Mouse (Mus musculus): ENCODE data around the gene Olfr1358. TPM values are rescaled to one million over a fixed set of nuclear protein-coding genes. Genes with fewer than 3 reads are reported as not detected.

The Olfr1358 gene
- polyA plus RNA-seq, 1 experiment = not detected

DNA sequence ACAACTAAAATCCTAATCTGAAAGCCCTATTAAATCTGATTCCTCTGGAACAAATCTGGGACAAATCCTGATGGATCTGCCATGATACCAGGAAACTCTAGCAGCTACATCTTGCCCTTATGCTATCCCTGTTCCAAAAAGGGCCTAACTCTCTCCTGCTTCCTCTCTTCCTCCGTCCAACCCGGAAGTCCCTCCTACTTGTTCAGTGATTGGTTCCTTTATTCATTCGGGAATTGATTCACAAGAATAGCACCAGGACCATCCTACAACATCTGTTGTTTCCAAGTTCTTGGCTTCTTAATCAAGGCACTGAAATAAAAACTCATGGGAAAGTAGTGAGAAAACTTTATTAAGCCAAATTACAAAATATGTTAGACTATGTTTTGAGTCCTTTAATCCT lies 52.0 kb downstream of the Olfr1358 start:
- no peak for TF ChIP-seq TCF3 (IDR thresholded peaks at IDR 0.05; ENCODE audit: insufficient read length, low read depth)
- TF ChIP-seq POLR2AphosphoS2 (IDR thresholded peaks at IDR 0.05; ENCODE audit: insufficient read length, low read depth) = peak; percentile 30
- no peak for TF ChIP-seq REST (IDR thresholded peaks at IDR 0.05; ENCODE audit: insufficient read depth, insufficient read length)
- no peak for TF ChIP-seq MYOD1 (IDR thresholded peaks at IDR 0.05; ENCODE audit: control insufficient read depth in 1 of 3, insufficient read length in 2 of 3, low read depth in 2 of 3)
- TF ChIP-seq CEBPB (IDR thresholded peaks at IDR 0.05; ENCODE audit: insufficient read depth, poor library complexity, severe bottlenecking) = no peak
- TF ChIP-seq MYOG (IDR thresholded peaks at IDR 0.05; ENCODE audit: control insufficient read depth in 1 of 3, insufficient read depth in 1 of 3, insufficient read length in 2 of 3, low read depth in 2 of 3) = no peak
- TF ChIP-seq MAX (IDR thresholded peaks at IDR 0.05; ENCODE audit: low read depth) = no peak
- Histone ChIP-seq H3K36me3 (ENCODE audit: control insufficient read depth, insufficient read depth) (no peaks in the 10 kb centered on the region), H3ac (ENCODE audit: control insufficient read depth, insufficient read length) (no peak overlapping the region), H3K4me2 (ENCODE audit: low read depth) (peak overlapping the region; percentile 93), H3K27me3 (ENCODE audit: control insufficient read depth, insufficient read depth, insufficient read length) (no peaks in the 10 kb centered on the region), H3K4me3 (peak overlapping the region; percentile 7), H3K79me2 (ENCODE audit: control insufficient read depth, insufficient read depth) (no peaks in the 10 kb centered on the region)

DNA sequence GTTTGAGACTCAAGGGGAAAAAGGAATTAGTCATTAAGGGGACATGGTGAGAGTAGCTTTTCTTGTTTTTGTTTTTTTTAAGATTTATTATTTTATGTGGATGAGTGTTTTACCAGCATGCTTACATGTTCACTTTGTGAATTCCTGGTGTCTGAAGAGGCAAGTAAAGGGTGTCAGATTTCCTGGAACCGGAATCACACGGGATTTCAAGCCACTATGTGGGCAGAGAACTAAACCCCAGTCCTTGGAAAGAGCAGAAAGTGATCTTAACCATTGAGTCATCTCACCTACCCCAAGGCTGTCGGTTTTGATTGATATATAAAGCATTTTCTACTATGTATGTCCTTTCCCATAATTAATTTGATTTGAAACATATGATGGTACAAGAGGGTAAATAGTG lies 52.5 kb downstream of the Olfr1358 start:
- H3K4me3 ChIP-seq = no peak overlapping the region
- TF ChIP-seq CEBPB (IDR thresholded peaks at IDR 0.05; ENCODE audit: insufficient read depth, poor library complexity, severe bottlenecking) = no peak
- TF ChIP-seq USF1 (IDR thresholded peaks at IDR 0.05; ENCODE audit: low read depth) = no peak
- no peak for TF ChIP-seq MYOG (IDR thresholded peaks at IDR 0.05; ENCODE audit: control insufficient read depth in 1 of 3, insufficient read depth in 1 of 3, insufficient read length in 2 of 3, low read depth in 2 of 3)
- no peak for TF ChIP-seq MYOD1 (IDR thresholded peaks at IDR 0.05; ENCODE audit: control insufficient read depth in 1 of 3, insufficient read length in 2 of 3, low read depth in 2 of 3)
- TF ChIP-seq POLR2AphosphoS2 (IDR thresholded peaks at IDR 0.05; ENCODE audit: insufficient read length, low read depth) = no peak
- TF ChIP-seq E2F4 (IDR thresholded peaks at IDR 0.05; ENCODE audit: insufficient read depth) = no peak
- TF ChIP-seq SRF (IDR thresholded peaks at IDR 0.05; ENCODE audit: control insufficient read depth, insufficient read length, low read depth) = no peak
- no peak for TF ChIP-seq REST (IDR thresholded peaks at IDR 0.05; ENCODE audit: insufficient read depth, insufficient read length)
- no peak for TF ChIP-seq TCF3 (IDR thresholded peaks at IDR 0.05; ENCODE audit: insufficient read length, low read depth)
- no peak for TF ChIP-seq TCF12 (IDR thresholded peaks at IDR 0.05; ENCODE audit: insufficient read depth, poor library complexity, severe bottlenecking)

More for the DNA sequence above, 52.5 kb downstream of the Olfr1358 start:
- Histone ChIP-seq H3K36me3 (ENCODE audit: control insufficient read depth, insufficient read depth) (no peaks in the 10 kb centered on the region), H3K4me2 (ENCODE audit: low read depth) (peak overlapping the region; percentile 93), H3ac (ENCODE audit: control insufficient read depth, insufficient read length) (no peak overlapping the region), H3K79me2 (ENCODE audit: control insufficient read depth, insufficient read depth) (no peaks in the 10 kb centered on the region), H3K27me3 (ENCODE audit: control insufficient read depth, insufficient read depth, insufficient read length) (no peaks in the 10 kb centered on the region)

Other genes starting within 250 kb of the Olfr1358 start
- gene Agpat3, start 164.9 kb upstream of the Olfr1358 start, polyA plus RNA-seq (2012; fragmentation: generic; extraction: Trizol) = 183 TPM
- gene Rrp1, start 104.4 kb upstream of the Olfr1358 start, polyA plus RNA-seq (2012; fragmentation: generic; extraction: Trizol) = 180 TPM
- gene Cstb, start 91.8 kb upstream of the Olfr1358 start, polyA plus RNA-seq (2012; fragmentation: generic; extraction: Trizol) = 197 TPM
- 5.7 TPM for gene Pdxk, start 52.5 kb upstream of the Olfr1358 start, polyA plus RNA-seq (2012; fragmentation: generic; extraction: Trizol)
- 49.6 TPM for gene Ilvbl, start 56.9 kb downstream of the Olfr1358 start, polyA plus RNA-seq (2012; fragmentation: generic; extraction: Trizol)
- gene Syde1, start 74.5 kb downstream of the Olfr1358 start, polyA plus RNA-seq (2012; fragmentation: generic; extraction: Trizol) = 32.1 TPM
- gene Olfr1357, start 100.6 kb downstream of the Olfr1358 start, polyA plus RNA-seq (2012; fragmentation: generic; extraction: Trizol) = not detected
- gene Casp14, start 200.9 kb downstream of the Olfr1358 start, polyA plus RNA-seq (2012; fragmentation: generic; extraction: Trizol) = not detected
- not detected for gene Ccdc105, start 235.6 kb downstream of the Olfr1358 start, polyA plus RNA-seq (2012; fragmentation: generic; extraction: Trizol)

All from myocyte (in vitro differentiated cells).